Mouse (Mus musculus) E14TG2a.4 (cell line): ENCODE measurements around the gene Polg.

Source experiments
- H3K27me3 ChIP-seq: 2 replicates; pipeline ENCODE4 v1.6.1; 2014; ENCODE audit warnings: low read length, control low read depth; ENCODE audit not compliant: insufficient read depth
- H3K36me3 ChIP-seq: 2 replicates; pipeline ENCODE4 v1.6.1; 2014; ENCODE audit warnings: low read length, control low read depth; ENCODE audit not compliant: insufficient read depth
- H3K4me1 ChIP-seq: replicated peaks from 2 replicates; pipeline ENCODE4 v1.6.1; 2014; ENCODE audit warnings: low read depth, low read length, control low read depth
- H3K4me3 ChIP-seq: replicated peaks from 2 replicates; pipeline ENCODE4 v1.5.1; 2014; ENCODE audit warnings: mild to moderate bottlenecking, low read length
- H3K9me3 ChIP-seq: 2 replicates; pipeline ENCODE4 v1.6.1; 2014; ENCODE audit warnings: low read length, control low read depth
- CTCF ChIP-seq: conservative IDR thresholded peaks from 2 replicates; pipeline ENCODE4 v1.5.1; 2014; ENCODE audit warnings: low read length
- NANOG ChIP-seq: IDR thresholded peaks from 2 replicates; pipeline ENCODE4 v1.6.1; 2014; ENCODE audit warnings: borderline replicate concordance, low read length, mixed read lengths
- POU5F1 ChIP-seq: IDR thresholded peaks from 2 replicates; pipeline ENCODE4 v1.6.1; 2014; ENCODE audit warnings: low read length, borderline replicate concordance

The Polg gene

GRCm38 (mm10) chr7:79465461-79466044 is 609 bp downstream of the Polg start:
- peaks cover 42% of the 10 kb centered on the region for H3K36me3 ChIP-seq
- H3K27me3 ChIP-seq, result peaks cover 22% of the 10 kb centered on the region
- TF ChIP-seq CTCF, result no peak
- TF ChIP-seq POU5F1, result no peak
- no peak for TF ChIP-seq NANOG
- H3K9me3 ChIP-seq, result no peaks in the 10 kb centered on the region
- H3K4me3 ChIP-seq, result peak overlapping the region; percentile 90
- peaks cover 73% of the 10 kb centered on the region for H3K4me1 ChIP-seq

- peaks cover 74% of the 10 kb centered on the region for H3K4me1 ChIP-seq
- H3K4me3 ChIP-seq, result peak overlapping the region; percentile 90
- no peaks in the 10 kb centered on the region for H3K9me3 ChIP-seq
- H3K36me3 ChIP-seq, result peaks cover 48% of the 10 kb centered on the region
- H3K27me3 ChIP-seq, result peaks cover 22% of the 10 kb centered on the region
- TF ChIP-seq POU5F1 (no peak), NANOG (no peak), CTCF (no peak)
Measured at GRCm38 (mm10) chr7:79464776-79465420, 1.3 kb downstream of the Polg start.

- Histone ChIP-seq H3K36me3 (peaks cover 62% of the 10 kb centered on the region), H3K9me3 (no peaks in the 10 kb centered on the region), H3K4me3 (peak overlapping the region; percentile 90; the same call in 1 of the 2 replicates), H3K27me3 (peaks cover 18% of the 10 kb centered on the region), H3K4me1 (peaks cover 80% of the 10 kb centered on the region)
- no peak for TF ChIP-seq NANOG
- TF ChIP-seq CTCF, result no peak
Measured at GRCm38 (mm10) chr7:79463376-79464077, 2.6 kb downstream of the Polg start.

- no peak for TF ChIP-seq NANOG
- TF ChIP-seq CTCF, result no peak
- TF ChIP-seq POU5F1, result no peak
- H3K4me3 ChIP-seq, result no peak overlapping the region
- H3K36me3 ChIP-seq, result peaks cover 80% of the 10 kb centered on the region
- H3K27me3 ChIP-seq, result peaks cover 9% of the 10 kb centered on the region
- no peaks in the 10 kb centered on the region for H3K9me3 ChIP-seq
- H3K4me1 ChIP-seq, result peaks cover 79% of the 10 kb centered on the region
Measured at GRCm38 (mm10) chr7:79461721-79462120, 4.4 kb downstream of the Polg start.

GRCm38 (mm10) chr7:79447486-79447885 is 18.7 kb downstream of the Polg start:
- no peak for TF ChIP-seq POU5F1
- no peak for TF ChIP-seq NANOG
- no peak for TF ChIP-seq CTCF
- Histone ChIP-seq H3K36me3 (peaks cover 100% of the 10 kb centered on the region), H3K9me3 (no peaks in the 10 kb centered on the region), H3K4me3 (no peak overlapping the region), H3K4me1 (no peaks in the 10 kb centered on the region), H3K27me3 (no peaks in the 10 kb centered on the region)

GRCm38 (mm10) chr7:79447048-79447447 is 19.1 kb downstream of the Polg start:
- no peaks in the 10 kb centered on the region for H3K27me3 ChIP-seq
- TF ChIP-seq CTCF (no peak), NANOG (no peak), POU5F1 (no peak)

GRCm38 (mm10) chr7:79440035-79440434 is 26.1 kb downstream of the Polg start:
- Histone ChIP-seq H3K36me3 (peaks cover 97% of the 10 kb centered on the region), H3K4me3 (no peak overlapping the region), H3K4me1 (peaks cover 18% of the 10 kb centered on the region), H3K9me3 (peaks cover 4% of the 10 kb centered on the region; the same call in 1 of the 2 replicates), H3K27me3 (no peaks in the 10 kb centered on the region)
- TF ChIP-seq NANOG (no peak), CTCF (no peak), POU5F1 (no peak)

More at GRCm38 (mm10) chr7:79447048-79447447, 19.1 kb downstream of the Polg start:
- Histone ChIP-seq H3K4me3 (no peak overlapping the region), H3K9me3 (no peaks in the 10 kb centered on the region), H3K4me1 (no peaks in the 10 kb centered on the region; the same call in 1 of the 2 replicates), H3K36me3 (peaks cover 100% of the 10 kb centered on the region)

GRCm38 (mm10) chr7:79428243-79428642 is 37.9 kb downstream of the Polg start:
- no peaks in the 10 kb centered on the region for H3K27me3 ChIP-seq
- TF ChIP-seq POU5F1 (no peak), CTCF (0 out of 2 replicates have a peak, but pooled peaks have one; percentile 5), NANOG (peak; percentile 44; the same call in 1 of the 2 replicates)
- H3K4me3 ChIP-seq, result peak overlapping the region; percentile 24; the same call in 1 of the 2 replicates
- H3K4me1 ChIP-seq, result peaks cover 56% of the 10 kb centered on the region
- H3K36me3 ChIP-seq, result peaks cover 95% of the 10 kb centered on the region
- no peaks in the 10 kb centered on the region for H3K9me3 ChIP-seq
